Mouse (Mus musculus): ENCODE data around the gene Lpin1. TPM values are rescaled to one million over a fixed set of nuclear protein-coding genes. Genes with fewer than 3 reads are reported as not detected.

The Lpin1 gene
- total RNA-seq, 2 experiments from 2014 or later, result 17.7 to 20.9 TPM

DNA sequence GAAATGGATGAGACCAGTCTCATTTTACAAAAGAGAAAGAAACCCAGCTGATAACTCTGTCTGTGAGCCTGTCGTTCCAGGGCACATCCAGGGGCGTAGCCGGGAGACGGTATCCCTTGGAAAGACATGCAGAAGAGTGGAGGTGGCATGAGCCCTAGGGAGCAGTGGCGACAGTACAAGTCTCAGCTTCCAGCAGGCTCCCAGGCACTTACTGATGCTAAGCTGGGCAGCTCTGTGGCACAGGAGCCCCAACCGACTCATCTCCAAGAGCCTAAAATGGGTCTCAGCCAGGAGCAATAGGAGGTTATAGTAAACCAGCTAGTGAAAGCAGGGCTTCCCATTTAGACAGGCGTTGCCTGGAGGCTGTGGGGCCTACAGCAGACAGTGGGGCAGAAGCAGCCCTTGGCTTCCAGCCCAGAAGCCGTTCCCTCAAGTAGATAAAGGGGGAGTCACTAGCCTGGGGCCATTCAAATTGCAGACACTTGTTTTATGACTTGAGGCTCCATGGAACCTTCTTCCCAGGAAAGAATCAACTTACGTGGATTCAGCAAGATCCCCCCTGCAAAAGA, 33.0 kb downstream of the Lpin1 start:
- peak; percentile 49 for DNase-seq (ENCODE audit: low spot score in 2 of 2)

DNA sequence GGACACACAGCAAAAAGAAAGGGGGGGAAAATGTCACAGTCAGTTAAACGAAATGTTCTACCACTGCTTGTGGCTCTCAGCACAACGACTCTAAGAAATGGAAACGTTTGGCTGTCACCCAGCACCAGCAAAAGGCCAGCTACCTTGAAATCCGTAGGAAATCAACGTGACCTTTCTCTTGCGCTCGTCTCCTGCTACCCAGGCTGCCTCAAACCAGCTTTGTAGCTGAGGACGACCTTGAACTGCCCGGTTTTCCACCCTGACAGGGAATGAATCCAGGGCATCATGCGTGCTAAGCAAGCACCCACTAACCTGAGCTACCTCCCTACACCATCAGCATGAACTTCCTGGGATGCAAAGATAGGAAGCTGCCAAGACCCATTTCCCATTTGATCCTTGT, 39.5 kb downstream of the Lpin1 start:
- no peak for DNase-seq (ENCODE audit: low spot score in 2 of 2)

DNA sequence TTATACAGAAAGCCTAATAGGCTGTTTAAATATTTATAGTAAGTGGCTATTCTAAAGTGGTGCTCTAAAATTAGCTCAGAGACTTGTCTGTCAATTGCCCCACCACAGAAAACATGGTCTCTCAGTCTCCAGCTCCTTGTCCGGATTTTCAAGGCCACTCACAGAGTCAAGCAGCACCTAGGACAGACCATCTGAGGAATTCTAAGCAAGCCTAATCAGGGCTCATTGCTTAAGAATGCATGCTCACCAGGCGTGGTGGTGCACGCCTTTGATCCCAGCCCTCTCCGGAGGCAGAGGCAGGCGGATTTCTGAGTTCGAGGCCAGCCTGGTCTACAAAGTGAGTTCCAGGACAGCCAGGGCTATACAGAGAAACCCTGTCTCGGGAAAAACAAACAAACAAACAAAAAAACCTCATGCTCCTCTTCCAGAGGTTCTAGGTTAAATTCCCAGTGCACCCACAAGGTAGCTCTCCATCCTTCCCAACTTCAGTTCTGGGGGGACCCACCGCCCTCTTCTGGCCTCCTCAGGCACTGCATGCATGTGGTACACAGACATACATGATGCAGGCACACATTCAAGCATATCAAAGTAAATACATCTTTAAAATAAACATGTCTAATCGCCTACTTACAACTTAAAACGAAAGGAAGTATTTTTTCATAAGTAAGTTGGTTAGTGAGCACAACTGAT, 40.2 kb downstream of the Lpin1 start:
- DNase-seq (ENCODE audit: low spot score in 2 of 2), result no peak

DNA sequence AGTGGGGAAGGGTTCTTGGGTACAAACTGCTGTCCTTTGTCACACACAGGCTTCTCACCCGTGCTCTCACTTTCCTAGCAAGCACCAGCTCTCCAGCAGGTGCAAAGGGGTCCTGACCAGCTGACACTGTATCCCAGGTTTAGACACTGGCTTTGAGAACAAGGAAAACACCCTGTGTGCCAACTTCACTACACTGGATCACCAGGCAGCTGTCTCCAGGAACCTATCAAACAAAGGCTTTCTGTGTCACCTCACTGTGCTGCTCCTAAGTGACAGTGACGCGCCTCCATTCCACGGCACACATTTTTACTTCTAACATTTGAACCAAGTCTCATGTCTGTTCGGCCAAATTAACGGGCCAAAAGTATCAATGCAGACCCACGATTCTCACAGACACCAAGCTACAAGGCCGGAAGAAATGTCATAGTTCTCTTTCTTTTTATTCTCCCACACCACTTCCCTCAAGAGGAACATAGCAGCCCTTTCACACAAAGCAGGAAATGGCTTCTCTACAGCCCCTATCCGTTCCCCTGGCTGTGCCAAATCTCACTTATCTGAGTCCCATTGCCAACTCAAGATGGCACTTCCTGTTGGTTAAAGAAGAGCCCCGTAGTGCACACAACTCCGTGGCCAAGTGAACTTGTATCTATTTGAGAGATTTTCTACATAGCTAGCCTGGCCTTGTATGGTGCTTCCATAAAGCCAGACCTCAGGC, 41.7 kb downstream of the Lpin1 start:
- DNase-seq (ENCODE audit: low spot score in 2 of 2), result no peak

DNA sequence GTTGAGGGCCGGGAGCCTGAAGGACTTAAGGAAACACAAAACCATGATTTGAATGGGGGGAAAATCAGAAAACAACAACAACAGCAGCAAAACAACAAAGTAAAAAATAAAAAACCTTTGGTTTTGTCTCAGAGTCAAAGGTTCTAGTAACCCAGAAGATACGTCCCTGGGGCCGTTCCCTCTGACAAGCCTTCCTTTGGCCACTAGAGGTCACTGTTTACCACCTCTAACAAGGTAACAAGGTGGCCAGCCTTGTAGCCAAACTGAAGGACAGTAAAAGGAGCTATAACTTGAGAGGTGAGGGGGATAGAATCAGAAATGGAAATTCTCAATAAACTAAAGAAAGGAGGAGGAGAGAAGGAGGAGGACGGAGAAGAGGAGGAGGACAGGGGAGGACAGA, 42.3 kb downstream of the Lpin1 start:
- peak; percentile 60 to 68 for DNase-seq (ENCODE audit: low spot score in 2 of 2)

DNA sequence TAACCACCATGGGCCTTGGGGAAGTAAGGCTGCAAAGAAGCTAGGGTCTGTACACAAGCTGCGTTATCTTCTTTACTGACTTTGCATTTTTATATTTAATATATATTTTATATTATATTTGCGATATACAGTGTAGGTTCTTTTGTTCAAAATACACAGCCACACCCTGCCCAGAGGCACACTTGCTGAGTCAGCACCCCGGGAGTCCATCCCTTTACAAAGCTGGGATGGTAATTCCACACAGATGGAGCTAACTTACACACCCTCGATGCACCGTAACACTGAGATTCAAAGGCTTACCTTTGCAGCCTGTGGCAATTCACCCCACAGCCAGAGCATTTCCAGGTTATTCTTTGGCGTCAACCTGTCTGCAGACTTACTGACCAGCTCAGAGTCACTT, 42.7 kb downstream of the Lpin1 start:
- DNase-seq (ENCODE audit: low spot score in 2 of 2), result no peak

DNA sequence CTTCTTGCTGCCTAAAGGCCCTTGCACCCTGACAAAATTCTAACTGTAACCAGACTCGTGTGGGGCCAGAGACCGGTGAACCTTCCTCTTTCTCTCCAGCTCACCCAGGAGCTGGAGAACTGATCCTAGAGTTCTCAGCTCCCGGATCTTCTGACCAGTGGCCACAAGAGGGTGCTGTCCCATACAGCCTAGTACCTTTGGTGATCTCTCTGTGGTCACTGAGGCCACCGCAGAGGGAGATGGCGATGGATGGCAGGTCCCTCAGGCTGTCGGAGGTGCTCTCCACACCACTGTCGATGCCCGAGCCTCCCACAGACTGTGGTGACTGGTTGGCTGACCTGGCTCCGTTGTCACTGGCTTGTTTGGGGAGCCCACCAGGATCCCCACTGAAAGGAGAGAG, 47.3 kb downstream of the Lpin1 start:
- DNase-seq (ENCODE audit: low spot score in 2 of 2), result peak; percentile 59 to 68

DNA sequence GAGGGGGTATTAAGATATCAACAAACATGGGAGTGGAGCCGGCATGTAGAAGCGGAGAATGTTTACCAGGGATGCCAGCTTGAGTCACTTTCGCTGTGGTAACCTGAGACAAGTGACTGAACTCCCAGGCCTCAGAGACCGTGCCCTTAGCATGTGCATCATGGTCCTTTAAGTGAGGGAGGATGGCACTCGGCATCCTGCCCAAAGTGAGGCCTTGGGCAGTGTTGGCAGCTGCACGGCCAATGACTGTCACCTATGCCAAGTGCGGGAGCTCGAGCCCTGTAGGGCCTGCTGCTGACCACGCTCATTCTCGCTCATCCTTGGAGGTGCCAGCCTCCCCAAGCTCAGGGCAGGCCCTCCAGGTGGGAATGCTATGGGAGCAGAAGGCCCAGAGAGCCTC, 48.1 kb downstream of the Lpin1 start:
- DNase-seq (ENCODE audit: low spot score in 2 of 2), result no peak

DNA sequence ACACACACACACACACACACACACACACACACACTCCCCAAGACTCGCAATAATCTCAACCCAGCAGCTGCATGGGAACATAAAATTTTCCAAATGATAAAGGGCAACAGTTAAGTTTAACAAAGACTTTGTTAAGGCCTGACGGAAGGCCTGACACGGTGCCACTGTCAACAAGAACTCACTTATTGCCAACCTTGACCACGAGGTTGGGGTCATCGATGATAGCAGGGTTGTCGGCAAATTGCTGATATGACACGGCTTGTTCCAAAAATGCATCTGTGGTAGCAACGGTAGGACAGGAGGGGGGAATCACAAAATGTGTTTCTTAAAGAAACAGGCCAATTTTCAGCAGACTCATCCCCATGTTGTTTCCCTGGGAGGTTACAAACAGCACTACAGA, 48.6 kb downstream of the Lpin1 start:
- no peak for DNase-seq (ENCODE audit: low spot score in 2 of 2)

DNA sequence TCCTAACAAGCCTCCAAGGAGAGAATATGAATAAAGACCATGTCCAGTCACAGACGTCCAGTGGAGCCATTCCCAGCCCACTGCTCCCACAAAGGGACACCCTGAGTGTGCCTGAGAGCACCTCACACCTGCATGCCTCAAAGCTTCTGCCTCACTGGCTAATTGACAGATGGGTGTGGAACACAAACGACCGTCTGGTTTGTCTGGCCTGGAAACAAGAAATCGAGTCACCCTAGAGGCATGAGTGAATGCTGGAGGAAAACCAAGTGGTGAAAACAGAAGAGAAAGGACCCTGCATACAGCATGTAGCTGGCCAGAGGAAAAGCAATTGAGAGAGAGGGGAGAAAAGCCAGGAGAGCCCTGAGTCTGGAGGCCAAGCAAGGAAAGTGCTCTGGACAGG, 53.5 kb downstream of the Lpin1 start:
- DNase-seq (ENCODE audit: low spot score in 2 of 2), result no peak

DNA sequence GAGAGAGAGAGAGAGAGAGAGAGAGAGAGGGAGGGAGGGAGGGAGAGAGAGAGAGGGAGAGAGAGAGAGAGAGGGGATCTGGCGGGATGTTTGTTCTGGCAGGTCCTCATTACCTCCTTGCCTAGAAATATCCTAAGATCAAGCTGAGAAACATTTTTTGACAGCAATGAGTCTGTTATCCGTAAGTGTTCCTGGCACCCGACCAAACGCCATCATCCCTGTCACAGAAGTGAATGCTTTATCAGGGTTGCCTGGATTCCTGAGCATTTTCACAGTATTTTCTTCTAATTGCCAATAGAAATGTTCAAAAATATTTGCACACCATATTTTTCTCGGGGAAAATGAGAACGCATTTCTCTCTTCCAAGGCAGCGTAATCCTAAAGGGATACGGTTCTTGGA, 56.6 kb downstream of the Lpin1 start:
- no peak for DNase-seq (ENCODE audit: low spot score in 2 of 2)

DNA sequence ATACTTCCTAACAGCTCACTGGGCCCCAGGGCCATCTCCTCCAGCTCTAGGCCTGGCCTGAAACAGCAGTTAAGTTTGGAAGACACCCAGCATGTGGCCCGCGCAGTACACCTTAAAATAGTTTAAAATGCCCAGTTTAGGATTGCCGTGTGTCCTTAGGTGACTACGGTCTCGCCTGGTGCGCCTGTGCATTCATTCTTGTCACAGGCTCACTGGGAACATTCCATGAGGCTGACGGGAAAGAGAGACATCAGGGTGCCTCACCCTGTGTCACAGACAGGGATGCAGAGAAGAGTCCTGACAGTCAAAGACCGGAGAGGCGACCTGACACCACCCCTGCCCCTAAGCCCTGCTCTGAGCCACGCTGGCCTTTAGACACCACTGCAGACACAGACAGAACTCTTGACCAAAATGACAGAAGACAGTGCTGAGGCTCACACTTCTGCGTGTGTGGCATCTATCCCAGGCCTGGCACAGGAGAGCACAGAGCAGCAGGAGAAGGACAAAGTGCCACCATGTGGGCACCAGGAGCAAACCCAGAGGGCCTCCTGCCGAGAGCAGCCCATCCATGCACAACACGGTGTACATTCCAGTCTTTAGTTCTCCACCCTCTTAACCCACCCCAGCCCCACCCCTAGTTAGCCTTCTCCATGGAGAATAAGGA, 58.5 kb downstream of the Lpin1 start:
- no peak for DNase-seq (ENCODE audit: low spot score in 2 of 2)

DNA sequence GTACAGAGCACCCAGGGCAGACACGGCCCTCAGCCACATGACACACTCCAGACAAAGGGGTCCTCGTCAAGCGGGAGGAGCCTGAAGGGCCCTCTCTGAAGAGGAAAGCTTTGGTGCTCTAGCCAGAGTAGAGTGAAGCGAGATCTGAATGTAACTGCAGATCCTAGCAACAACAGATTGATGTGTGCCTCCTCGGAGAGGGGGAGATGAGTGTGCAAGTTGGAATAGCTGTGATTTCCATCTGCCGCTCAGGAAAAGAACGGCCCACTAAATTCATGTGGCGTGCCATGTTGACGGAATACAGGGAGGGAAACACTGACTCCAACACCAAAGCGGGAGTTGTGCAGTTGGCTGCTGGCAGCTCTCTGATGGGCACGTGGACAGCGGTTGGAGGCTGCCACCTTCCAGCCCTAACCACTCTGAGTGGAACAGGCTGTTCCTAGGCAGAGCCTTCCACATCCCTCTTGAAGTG, 59.7 kb downstream of the Lpin1 start:
- peak; percentile 64 to 70 for DNase-seq (ENCODE audit: low spot score in 2 of 2)

DNA sequence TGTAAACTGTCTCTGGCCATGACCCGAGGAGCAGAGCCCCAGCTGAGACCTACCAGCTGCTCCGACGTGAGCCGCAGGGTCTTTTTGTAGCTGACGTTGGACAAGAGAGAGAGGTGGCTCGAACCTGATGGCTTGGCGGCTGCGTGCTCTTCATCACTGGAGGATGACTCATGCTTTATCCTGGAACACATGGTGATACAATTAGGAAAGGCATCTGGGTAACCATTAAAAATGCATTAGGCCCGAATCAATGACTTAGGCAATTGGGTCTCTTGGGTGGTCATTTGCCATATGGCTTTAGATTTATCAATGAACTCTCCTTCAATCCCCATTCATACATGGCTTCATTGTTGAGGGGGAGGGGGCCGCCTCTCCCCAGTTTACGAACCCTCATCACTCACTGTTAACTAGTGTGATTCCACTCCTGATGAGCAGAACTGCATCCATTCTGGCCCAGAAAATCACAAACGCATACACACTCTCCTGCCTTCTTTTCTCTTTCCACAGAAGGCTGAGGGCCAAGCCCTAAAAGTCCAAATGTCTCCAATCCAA, 61.9 kb downstream of the Lpin1 start:
- DNase-seq (ENCODE audit: low spot score in 2 of 2), result no peak

DNA sequence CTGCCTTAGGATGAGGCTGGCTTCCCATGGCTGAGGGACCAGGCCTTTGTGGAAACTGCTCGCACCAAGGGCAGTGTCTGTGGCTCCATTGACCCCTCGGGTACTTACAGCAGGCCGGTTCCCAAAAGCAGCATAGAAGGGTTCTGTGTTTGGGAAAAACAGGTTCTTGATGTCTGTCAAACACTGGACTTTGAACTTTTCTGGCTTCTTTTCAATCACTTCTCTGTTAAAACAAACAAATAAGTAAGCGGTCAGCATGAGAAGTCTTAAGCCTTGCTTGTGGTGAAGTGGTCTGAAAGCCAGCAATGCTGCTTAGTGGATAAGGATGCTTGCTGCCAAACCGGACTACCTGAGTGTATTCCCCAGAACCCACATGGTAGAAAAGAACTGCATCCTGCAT, 69.2 kb downstream of the Lpin1 start:
- DNase-seq (ENCODE audit: low spot score in 2 of 2), result no peak

DNA sequence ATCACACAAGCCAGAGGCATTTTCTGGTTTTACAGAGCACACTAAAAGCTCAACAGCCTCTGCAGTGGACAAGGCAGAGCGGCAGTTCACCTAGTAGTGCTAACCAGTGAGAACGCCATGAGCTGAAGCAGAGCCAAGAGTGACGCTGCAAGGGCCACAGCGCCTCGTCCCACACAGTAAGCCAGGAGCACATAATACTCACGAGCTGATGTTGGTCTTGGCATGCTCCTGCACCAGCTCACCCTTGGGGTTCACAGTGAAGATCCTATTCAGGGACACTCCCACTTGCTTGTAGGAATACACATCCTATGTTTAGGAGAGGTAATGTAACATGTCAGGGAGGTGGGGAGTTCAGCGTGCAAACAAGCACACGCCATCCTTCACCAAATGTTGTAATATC, 70.1 kb downstream of the Lpin1 start:
- no peak for DNase-seq (ENCODE audit: low spot score in 2 of 2)

DNA sequence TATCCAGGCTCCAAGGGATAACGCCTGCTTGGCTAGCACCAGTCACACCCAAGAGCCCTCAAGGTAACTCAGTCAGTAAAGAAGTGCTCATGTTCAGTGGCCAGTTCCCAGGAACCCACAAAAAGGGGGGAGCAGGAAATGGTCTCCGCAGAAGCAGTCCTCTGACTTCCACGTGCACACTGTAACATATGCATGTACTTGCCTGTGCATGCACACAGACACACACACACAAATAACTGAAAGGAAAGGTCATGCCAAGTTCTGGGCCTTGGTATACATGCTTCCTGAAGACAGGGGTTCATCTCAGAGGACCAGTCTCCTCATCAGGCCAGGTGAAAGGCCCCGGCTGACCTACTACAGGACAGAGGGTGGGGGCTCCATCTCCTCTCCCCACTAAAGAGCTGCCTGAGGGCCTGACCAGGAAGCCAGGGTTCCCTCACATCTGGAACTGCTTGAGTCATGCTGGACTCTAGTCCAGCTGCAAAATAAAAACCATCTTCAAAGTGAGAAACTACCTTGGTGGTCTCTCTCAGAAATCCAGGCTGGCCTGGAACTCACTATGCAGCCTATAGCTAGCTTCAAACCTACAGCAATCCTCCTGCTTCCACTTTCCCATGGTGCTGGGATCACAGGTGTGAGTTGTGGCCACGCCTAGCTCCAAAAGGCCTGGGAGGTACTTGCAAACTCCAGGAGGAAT, 70.7 kb downstream of the Lpin1 start:
- DNase-seq (ENCODE audit: low spot score in 2 of 2), result no peak

DNA sequence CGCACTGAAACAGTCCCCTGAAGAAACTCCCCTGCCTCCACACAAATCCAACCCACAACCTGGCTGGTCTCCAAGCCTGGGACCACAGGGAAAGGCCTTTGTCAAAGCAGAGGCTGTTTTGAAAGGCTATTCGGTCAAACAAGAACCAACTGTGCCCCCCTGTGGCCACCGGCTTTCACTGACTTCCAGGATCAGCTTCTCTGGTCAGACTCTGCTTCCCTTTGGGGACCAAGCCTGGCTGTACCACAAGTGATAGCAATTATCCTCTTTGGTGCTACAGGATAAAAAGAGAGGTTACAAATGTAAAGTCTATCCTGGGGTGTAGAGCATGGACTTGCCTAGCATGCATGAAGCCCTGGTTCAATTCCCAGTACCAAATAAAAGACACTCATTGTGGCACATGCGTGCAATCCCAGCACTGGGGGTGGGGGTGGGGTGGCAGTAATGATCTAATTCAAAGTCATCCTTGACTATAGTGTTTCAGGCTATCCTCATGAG, 77.4 kb downstream of the Lpin1 start:
- DNase-seq (ENCODE audit: low spot score in 2 of 2), result peak; percentile 91 to 93

DNA sequence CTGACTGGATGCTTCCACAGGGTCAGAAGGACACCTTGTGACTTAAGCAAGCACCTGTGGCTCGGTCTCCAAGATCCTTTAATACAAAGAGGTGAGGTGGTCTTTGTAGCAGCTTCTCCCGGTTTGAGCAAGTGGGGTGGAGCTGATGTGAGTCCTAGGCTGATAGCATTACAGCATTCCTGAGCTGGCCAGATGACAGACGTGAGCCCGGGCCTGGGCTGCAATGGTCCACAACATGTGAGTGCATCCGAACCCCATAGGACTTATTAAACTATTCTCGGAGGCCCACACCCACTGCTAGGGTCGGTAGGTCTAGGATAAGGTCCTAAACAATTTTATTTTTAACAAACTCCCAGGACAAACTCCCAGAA, 77.9 kb downstream of the Lpin1 start:
- no peak for DNase-seq (ENCODE audit: low spot score in 2 of 2)

DNA sequence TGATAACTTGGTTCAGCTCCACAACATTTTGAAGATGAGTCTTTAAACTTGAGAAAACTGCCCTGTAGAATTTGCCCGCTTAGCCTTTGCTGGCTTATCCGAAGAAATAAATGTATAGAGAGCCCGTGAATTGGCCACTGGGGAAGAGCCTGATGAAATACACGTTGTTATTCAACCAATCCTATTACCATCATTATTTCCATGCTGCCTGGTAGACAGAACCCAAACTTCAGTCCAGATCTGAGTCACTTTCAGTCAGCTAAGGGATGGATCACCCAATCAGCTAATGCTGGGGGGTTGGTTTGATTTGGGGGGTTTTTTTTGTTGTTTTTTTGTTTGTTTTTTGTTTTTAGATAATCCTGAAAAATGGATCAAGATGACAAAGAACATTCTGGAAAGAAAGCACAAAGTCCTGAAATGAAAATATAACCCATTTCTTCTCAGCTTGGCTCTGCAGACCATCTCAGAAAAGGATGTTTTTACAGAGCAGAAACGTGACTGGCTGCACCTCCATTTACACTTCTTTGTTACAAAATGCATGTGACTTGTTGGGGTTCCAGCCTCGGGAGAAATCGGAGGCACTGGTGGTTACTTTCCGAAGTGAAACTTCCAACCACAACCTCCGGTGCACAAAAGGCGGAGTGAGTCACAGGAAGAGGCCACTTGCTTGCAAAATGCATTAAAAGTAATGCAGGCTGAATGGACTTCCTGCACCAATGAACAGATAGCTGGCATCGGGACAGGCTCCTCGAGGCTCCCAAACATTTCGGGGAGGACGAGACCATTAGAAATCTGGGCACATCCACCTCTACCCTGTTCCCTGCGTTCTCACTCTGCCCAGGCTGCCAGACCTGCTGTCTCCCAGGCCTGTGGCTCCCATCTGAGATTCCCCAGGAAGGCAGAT, 78.6 kb downstream of the Lpin1 start:
- DNase-seq (ENCODE audit: low spot score in 2 of 2), result peak; percentile 46 to 59
